Mouse (Mus musculus) MN1 (cell line): Measurements from ENCODE around the gene Zdhhc25.

Experiments
- DNase-seq: peaks from one replicate; pipeline ENCODE4 v3.0.0-alpha.2; 2016; ENCODE audit warnings: low spot score

Gene Zdhhc25

GRCm38 (mm10) chr15:88600002-88600401 lies at the start of gene Zdhhc25:
Gene Zdhhc25, plus strand, starts transcription at chr15:88600302.
- no peak for DNase-seq

DNA sequence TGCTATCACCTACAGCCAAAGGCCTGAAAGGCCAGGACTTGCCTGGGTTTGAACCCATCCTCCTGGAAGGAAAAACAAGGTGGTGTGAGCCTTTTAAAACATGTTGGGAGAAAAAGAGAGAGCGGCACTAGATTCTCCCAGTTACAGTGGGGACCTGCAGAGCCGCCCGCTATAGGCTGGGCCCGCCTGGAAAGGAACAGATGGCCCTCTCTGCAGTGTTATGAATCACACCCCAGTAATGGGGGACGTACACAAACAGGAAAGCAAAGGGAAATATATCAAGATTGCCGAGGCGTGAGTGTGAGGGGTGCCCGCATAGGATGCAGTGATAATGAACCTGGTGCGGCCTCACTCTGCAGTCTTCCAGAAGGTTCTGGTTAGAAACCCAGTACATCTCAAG lies 47.2 kb upstream of the Zdhhc25 start:
- no peak for DNase-seq

- DNase-seq = no peak
Observed at GRCm38 (mm10) chr15:88555476-88555875, 44.6 kb upstream of the Zdhhc25 start.

GRCm38 (mm10) chr15:88560637-88561036 lies 39.5 kb upstream of the Zdhhc25 start:
- no peak for DNase-seq

- no peak for DNase-seq
Observed at GRCm38 (mm10) chr15:88561058-88561730, 38.9 kb upstream of the Zdhhc25 start.

DNA sequence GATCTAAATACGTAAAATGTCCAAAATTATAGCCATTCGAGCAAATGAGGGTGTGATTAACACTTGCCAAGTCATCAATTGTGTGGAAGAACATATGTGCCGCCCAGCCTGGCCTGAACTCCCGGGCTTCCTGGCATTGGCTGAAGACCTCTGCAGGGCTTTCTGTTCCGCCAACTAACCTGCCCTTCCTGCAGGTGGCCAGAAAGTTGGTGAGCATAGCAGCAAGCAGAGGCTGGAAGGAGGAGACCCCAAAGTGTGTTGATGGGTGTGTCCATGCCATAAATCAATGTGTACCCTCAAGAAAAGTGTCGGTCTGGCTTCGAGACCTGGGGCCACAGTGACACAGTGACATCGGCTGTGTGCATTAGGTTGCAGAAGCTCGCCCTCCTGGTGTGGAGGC lies 34.8 kb upstream of the Zdhhc25 start:
- DNase-seq = no peak

DNA sequence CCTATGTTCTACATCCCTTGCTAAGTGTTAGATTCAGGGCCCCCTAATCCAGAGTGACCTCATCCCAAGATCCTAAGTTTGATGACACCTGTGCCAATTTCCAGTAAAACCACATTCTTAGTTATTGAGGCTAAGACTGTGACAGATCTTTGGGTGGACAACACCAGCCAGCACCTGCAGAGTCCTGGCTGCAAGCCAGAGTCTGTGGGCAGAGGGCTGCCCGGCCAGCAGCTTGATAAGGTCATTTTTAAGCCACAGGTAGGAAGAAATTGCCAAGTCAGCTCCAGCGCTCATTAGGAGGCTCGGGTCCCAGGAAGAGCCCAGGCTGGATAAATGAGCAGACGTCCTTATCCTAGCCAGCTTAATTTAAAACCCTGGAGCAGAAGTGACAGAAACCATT lies 34.3 kb upstream of the Zdhhc25 start:
- no peak for DNase-seq

DNA sequence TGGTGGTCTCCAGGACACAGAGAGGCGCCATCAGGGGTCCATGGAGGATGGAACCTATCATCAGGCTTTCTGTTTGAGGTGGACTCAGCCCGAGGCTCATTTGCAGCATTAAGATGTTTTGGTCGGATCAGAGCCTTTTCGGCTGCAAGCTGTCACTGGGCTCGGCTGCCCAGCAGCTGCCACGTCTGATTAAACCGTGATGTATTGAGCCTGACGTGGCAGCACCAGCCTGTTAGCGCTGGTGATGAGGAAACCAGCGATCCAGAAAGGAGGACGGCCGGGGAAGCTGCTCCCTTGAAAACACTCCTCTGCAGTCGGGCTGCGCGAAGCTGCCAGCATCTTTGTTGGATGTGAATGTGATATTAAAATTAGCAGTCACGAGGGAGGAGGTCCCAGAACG lies 29.4 kb upstream of the Zdhhc25 start:
- no peak for DNase-seq

DNA sequence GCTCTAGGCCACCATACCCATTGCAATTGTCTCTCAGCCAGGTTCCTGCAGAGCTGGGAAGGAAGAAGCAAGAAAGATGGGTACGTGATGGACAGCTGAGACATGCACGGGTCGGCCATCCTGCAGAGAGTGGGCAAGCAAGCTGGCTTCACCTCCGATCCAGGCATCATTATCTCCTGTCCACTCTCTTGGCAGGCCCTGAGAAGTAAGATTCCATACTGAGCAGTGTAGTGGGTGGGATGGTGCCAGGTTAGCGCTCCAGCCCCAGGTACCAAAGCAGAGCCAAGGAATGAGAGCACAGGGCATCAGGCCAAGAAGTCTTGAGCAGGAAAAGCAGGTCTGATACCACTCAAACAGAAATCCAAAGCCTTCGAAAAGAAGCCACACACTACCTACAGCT lies 20.6 kb upstream of the Zdhhc25 start:
- no peak for DNase-seq

DNA sequence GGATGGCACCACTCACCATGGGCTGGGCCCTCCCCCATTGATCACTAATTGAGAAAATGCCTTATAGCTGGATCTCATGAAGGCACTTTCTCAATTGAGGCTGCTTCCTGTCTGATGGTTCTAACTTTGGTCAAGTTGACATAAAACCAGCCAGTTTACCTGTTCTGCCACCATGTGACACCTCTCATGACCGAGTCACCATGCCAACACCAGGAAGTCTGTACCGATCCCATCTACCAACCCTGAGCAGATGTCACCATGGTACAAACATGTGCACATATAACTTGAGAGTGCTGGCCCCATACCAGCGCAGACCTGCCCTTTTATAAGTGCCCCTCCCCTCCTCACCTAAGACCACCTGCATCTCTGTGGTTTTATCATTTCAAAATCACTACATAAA lies 2.4 kb downstream of the Zdhhc25 start:
- no peak for DNase-seq

- no peak for DNase-seq
Observed at GRCm38 (mm10) chr15:88603091-88603732, 3.1 kb downstream of the Zdhhc25 start.

GRCm38 (mm10) chr15:88603733-88604119 lies 3.6 kb downstream of the Zdhhc25 start:
- no peak for DNase-seq

DNA sequence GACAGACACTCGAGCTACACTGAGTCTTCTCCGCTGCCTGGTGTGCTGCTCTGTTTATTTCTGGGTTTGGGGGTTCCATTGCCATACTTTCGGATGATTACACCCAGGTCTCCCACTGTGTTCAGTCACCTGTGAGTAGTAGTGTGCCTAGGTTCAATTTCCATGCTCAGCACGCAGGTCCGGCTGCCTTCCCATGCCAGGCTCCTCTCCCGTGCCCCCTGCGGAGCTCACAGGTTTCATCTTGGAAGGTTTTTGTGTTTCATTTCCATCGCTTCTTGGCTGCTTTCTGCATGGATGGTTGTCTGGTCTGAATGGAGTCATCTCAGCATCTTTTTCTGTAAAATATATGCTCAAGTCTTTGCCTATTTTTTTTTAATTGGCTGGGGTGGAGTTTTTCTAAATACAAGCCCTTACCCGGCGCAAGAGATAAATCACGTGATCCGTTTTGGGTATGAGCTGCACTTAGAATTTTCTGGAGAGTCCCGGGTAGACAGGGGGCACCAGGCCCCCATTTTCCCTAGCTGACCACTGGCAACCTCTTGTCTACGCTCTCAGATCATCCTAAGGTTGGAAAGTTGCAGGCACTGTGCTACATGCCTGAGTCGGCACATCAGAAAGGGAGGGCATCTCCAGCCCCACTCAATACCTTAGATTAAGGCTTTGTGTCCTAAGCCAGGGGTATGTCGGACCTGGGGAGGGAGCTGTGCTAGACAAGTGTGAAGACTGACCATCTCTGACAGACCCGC lies 4.7 kb downstream of the Zdhhc25 start:
- DNase-seq = no peak

GRCm38 (mm10) chr15:88605415-88605785 lies 5.3 kb downstream of the Zdhhc25 start:
- DNase-seq = no peak

DNA sequence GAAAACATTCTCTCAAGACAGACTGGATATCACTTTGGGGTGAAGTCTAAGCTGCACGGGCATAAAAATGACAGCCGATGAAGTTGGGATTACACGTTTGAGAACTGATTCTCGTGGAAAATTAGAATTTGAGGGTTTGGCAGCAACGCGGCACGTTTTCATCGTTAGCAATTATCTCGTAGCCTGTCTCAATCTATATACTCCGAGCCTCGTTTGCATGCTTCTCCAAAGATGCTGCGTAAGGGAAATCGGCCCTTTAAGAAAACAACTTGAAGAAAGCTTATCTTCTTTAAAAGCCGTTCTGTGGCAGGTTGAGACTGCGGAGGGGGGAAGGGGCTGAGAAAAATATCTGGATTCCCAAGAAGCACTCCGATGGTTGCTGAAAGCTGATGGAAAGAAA lies 17.0 kb downstream of the Zdhhc25 start:
- DNase-seq = no peak

GRCm38 (mm10) chr15:88618008-88618773 lies 18.1 kb downstream of the Zdhhc25 start:
- peak; percentile 21 for DNase-seq

GRCm38 (mm10) chr15:88620017-88620416 lies 19.9 kb downstream of the Zdhhc25 start:
- no peak for DNase-seq

DNA sequence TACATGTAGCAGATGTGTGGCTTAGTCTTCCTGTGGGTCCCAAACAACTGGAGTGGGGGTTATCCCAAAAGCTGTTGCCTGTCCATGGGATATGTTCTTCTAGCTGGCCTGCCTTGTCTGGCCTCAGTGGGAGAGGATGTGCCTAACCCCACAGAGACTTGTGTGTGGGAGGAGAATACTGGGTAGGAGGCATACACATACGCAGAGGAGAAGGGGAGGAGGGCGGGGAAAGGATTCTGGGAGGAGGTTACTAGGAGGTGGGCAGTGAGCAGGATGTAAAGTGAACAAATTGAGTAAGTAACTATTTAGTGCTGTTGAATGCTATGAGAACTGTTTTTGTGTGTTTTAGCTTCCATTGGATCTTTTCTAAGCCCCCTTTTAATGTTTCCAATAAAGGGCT lies 23.8 kb downstream of the Zdhhc25 start:
- DNase-seq = no peak

- DNase-seq = no peak
Observed at GRCm38 (mm10) chr15:88624874-88625277, 24.8 kb downstream of the Zdhhc25 start.

DNA sequence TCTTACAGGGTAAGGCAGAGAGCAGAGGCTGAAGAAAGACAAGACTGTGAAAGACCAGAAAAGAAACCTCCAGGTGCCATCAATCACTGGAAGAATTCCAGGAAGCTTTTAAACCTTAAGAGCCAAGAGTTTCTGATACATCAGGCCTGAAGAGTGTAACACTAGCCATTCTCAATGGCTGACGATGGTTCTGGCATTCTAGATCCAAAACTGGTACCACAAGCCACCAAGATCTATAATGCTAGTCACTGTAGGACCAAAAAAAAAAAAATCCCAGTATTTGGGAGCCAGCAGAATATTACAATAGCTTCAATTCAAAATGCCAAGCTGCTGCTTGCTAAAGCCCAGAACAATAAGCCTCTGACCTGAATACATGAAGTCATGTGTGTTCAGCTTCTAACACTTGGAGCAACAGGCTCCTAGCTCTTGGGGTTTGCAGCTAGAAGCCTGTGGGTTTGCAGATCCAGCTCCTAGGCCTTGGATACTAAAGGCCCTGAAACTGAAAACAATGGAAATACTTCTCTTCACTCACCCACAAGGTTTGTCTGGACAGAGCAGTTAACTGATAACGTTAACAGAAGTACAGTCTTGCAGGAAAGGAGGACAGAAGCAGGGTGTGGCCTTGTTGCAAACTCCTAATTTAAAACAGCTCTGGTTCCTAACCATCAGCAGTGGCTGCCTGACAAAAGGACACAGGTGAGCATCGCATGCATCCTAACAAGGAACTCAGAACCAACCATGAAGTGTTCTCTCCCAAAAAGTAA lies 25.4 kb downstream of the Zdhhc25 start:
- DNase-seq = no peak

GRCm38 (mm10) chr15:88626886-88627488 lies 26.9 kb downstream of the Zdhhc25 start:
- DNase-seq = no peak
